Mouse (Mus musculus) common myeloid progenitor, adult 5-6 weeks (primary cell): ENCODE measurements around the gene Ebi3. TPM values are rescaled to one million over a fixed set of nuclear protein-coding genes. Genes with fewer than 3 reads are reported as not detected.
A peak's percentile ranks its signal among the peaks of the same experiment; 100 is the strongest.

Experiments
- ATAC-seq: replicated peaks from 2 replicates; pipeline ENCODE4 v1.8.0; 2016; ENCODE audit warnings: low read depth, mild to moderate bottlenecking, moderate TSS enrichment, inconsistent platforms; ENCODE audit not compliant: poor library complexity, severe bottlenecking
- total RNA-seq: library from RNA; stranded (forward); fragments of 200-1000, 187-1606 nt; gene quantifications from 2 replicates; pipeline ENCODE4 v1.2.3, GENCODE M21; 2017

The Ebi3 gene
- total RNA-seq, 1 experiment from 2014 or later = 9.0 TPM

- no peak for ATAC-seq
These were observed 5.5 kb downstream of the Ebi3 start for GRCm38 (mm10) chr17:55957726-55958583.

DNA sequence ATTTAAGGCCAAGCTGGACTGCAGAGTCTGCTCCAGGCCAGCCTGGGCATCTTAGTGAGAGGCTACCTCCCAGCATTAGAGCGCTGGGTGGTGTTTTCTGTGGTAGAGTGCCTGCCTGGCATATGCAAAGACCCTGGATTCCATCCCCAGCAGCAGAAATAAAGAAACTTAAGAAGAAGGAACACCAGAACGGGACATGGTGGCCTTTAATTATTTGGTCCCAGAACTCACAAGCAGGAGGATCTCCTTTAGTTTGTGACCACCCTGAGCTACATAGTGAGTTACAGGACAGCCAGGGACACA lies 6.1 kb downstream of the Ebi3 start:
- ATAC-seq = peak; percentile 0; the same call in 1 of the 2 replicates

GRCm38 (mm10) chr17:55958918-55959728 lies 6.7 kb downstream of the Ebi3 start, which contains the start of gene Yju2:
Yju2 (plus strand) TSS chr17:55959099.
- peak; percentile 84 for ATAC-seq

GRCm38 (mm10) chr17:55959946-55960740 lies 7.7 kb downstream of the Ebi3 start:
- ATAC-seq = no peak

DNA sequence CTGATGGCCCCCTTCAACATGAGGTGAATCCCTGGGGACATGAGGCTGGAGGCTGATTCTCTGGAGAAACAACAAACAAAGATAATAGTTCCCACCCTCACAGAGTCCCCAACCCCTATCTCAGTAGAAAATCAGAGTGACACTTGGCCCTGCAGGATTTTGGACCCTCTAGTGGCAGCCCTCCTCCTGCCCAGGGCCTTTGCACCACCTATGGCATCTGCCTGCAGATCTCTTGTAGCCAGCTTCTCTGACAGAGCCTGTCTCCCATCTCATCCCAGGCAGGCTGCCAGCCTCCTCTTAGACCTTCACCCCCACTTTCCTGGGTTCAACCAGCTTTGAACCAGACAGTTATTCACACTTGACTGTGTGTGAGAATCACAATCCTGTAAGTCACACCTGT lies 8.4 kb downstream of the Ebi3 start:
- no peak for ATAC-seq

DNA sequence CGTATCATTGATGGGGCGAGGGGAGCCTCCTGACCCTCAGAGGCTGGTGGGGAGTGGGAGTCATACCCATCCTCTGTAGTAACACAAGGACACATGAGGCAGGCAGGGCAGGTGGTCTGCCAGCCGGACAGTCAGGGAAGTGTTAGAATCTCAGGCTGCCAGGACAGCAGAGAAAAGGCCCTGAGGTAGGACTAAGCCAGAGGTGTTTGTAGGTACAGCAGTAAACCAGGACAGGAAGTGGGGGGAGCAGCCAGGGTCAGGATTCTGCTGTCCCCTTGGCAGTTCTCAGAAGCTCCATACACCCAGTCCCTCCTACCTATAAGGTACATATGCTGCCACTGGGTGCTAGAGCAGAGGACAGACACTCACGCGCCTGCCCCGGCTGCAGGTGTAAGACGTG lies 9.2 kb downstream of the Ebi3 start:
- no peak for ATAC-seq

GRCm38 (mm10) chr17:55963171-55963570 lies 10.7 kb downstream of the Ebi3 start:
- peak; percentile 19 for ATAC-seq

DNA sequence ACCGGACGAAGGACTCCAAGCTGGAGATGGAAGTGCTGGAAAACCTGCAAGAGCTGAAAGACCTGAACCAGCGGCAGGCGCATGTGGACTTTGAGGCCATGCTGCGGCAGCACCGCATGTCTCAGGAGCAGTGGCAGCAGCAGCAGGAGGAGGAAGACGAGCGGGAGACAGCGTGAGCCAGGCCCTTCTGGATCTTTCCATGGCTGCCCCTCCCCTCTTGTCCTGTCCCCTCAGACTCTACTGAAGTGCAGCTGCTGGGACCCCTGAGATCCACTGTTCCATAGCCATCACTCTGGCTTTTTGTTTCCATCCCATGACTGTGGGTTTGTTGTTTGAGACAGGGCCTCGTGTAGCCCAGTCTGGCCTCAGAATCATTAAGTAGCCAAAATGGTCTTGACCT lies 12.1 kb downstream of the Ebi3 start:
- no peak for ATAC-seq

GRCm38 (mm10) chr17:55964996-55965395 lies 12.6 kb downstream of the Ebi3 start:
- no peak for ATAC-seq

GRCm38 (mm10) chr17:55967186-55967585 lies 14.7 kb downstream of the Ebi3 start:
- no peak for ATAC-seq

GRCm38 (mm10) chr17:55968210-55968609 lies 15.8 kb downstream of the Ebi3 start:
- ATAC-seq = no peak

- no peak for ATAC-seq
These were observed 17.1 kb downstream of the Ebi3 start for GRCm38 (mm10) chr17:55969560-55969959.

- peak; percentile 39 for ATAC-seq
These were observed 17.8 kb downstream of the Ebi3 start, which contains the start of gene Shd for GRCm38 (mm10) chr17:55969966-55970891. Shd (plus strand) TSS chr17:55970467.

GRCm38 (mm10) chr17:55971453-55971852 lies 19.0 kb downstream of the Ebi3 start:
- ATAC-seq = no peak

DNA sequence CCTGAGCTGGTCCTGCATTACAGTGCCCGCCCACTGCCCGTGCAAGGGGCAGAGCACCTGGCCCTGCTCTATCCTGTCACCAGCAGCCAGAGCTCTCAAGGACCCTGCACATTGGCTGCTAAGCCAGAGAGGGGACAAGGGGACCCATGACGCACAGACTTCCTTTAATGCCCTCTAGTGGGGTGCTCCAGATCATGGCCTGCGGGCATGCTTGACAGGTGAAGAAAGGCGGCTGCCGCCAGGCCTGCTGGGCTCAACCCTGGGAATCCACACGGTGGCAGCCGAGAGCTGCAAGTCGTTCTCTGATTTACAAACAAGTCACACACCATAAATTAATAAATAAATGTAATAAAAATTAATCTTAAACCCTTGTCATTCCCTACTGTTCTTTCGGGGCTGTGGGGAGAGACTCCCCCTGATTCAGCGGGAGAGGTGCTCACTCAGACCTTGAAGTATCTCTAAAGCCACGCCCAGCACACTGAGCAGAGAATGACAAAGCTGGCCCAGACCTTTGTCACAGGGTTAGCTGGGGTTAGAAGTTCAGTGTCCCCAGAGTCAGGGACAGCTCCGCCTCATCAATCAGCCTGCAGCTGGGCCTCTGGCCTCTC lies 23.9 kb downstream of the Ebi3 start:
- peak; percentile 99 for ATAC-seq

GRCm38 (mm10) chr17:55977301-55977700 lies 24.9 kb downstream of the Ebi3 start:
- no peak for ATAC-seq

GRCm38 (mm10) chr17:55986030-55986961 lies 33.9 kb downstream of the Ebi3 start, which contains the start of gene Fsd1:
Fsd1 (plus strand) TSS chr17:55986509.
- 0 out of 2 replicates have a peak, but pooled peaks have one; percentile 32 for ATAC-seq
